Mouse (Mus musculus) megakaryocyte, adult 5-6 weeks (primary cell): Measurements from ENCODE around the gene Prrx1. TPM values are rescaled to one million over a fixed set of nuclear protein-coding genes. Genes with fewer than 3 reads are reported as not detected.

Experiments
- ATAC-seq: 2 replicates; pipeline ENCODE4 v1.8.0; 2016; ENCODE audit warnings: mild to moderate bottlenecking, inconsistent platforms; ENCODE audit not compliant: poor library complexity, severe bottlenecking
- total RNA-seq, 2 experiments: library from RNA; stranded (forward) in 1 of 2; stranded (reverse) in 1 of 2; fragments of 153-499, 151-499 nt in 1 of 2; fragments of 221-1000, 200-1000 nt in 1 of 2; gene quantifications; 2 replicates each; pipeline versions ENCODE4 v1.2.3 to v1.2.4; 2015 to 2017

The Prrx1 gene
- total RNA-seq (2015) (0.09 and 0.16 TPM in 2 replicates), total RNA-seq (2017) (0.04 and 0.11 TPM in 2 replicates)

- ATAC-seq: no peak
Measured at GRCm38 (mm10) chr1:163313101-163313773, at the start of gene Prrx1. TSS of gene Prrx1 (minus strand) at chr1:163313710.

- ATAC-seq: no peak
Measured at GRCm38 (mm10) chr1:163362202-163362601, 48.7 kb upstream of the Prrx1 start.

GRCm38 (mm10) chr1:163361376-163361775 is 47.9 kb upstream of the Prrx1 start:
- ATAC-seq: no peak

- no peak for ATAC-seq
Measured at GRCm38 (mm10) chr1:163360796-163361195, 47.3 kb upstream of the Prrx1 start.

GRCm38 (mm10) chr1:163359521-163359920 is 46.0 kb upstream of the Prrx1 start:
- no peak for ATAC-seq

- no peak for ATAC-seq
Measured at GRCm38 (mm10) chr1:163358165-163358564, 44.7 kb upstream of the Prrx1 start.

GRCm38 (mm10) chr1:163357733-163358132 is 44.2 kb upstream of the Prrx1 start:
- ATAC-seq: no peak

GRCm38 (mm10) chr1:163356167-163356566 is 42.7 kb upstream of the Prrx1 start:
- ATAC-seq: no peak

GRCm38 (mm10) chr1:163355626-163356156 is 42.2 kb upstream of the Prrx1 start:
- no peak for ATAC-seq

- ATAC-seq: no peak
Measured at GRCm38 (mm10) chr1:163350988-163351387, 37.5 kb upstream of the Prrx1 start.

GRCm38 (mm10) chr1:163345541-163345940 is 32.0 kb upstream of the Prrx1 start:
- ATAC-seq: no peak

GRCm38 (mm10) chr1:163344931-163345330 is 31.4 kb upstream of the Prrx1 start:
- ATAC-seq: peak; percentile 38; the same call in 1 of the 2 replicates

GRCm38 (mm10) chr1:163339219-163339561 is 25.7 kb upstream of the Prrx1 start:
- no peak for ATAC-seq

- no peak for ATAC-seq
Measured at GRCm38 (mm10) chr1:163338525-163339218, 25.2 kb upstream of the Prrx1 start.

- ATAC-seq: no peak
Measured at GRCm38 (mm10) chr1:163337821-163338220, 24.3 kb upstream of the Prrx1 start.

GRCm38 (mm10) chr1:163327279-163327678 is 13.8 kb upstream of the Prrx1 start:
- ATAC-seq: no peak

GRCm38 (mm10) chr1:163319669-163320571 is 6.4 kb upstream of the Prrx1 start:
- peak; percentile 30 for ATAC-seq

GRCm38 (mm10) chr1:163316920-163317319 is 3.4 kb upstream of the Prrx1 start:
- no peak for ATAC-seq

GRCm38 (mm10) chr1:163314829-163315301 is 1.4 kb upstream of the Prrx1 start:
- no peak for ATAC-seq

- ATAC-seq: no peak
Measured at GRCm38 (mm10) chr1:163313921-163314725, 613 bp upstream of the Prrx1 start.
